In genomic region chrY:1009882-1010751, GRCm38 (mm10) we compare ENCODE assay signal across 8 mouse cellular contexts. TPM values are rescaled to one million over a fixed set of nuclear protein-coding genes. Genes with fewer than 3 reads are reported as not detected.
DNase-seq lines count a peak whose midpoint lies in the region; ATAC-seq and TF ChIP-seq lines count a peak whose summit lies in the region.

Eif2s3y (plus strand) TSS chrY:1010543.

- H3K9ac ChIP-seq in intestine, postnatal 0 days (ENCODE audit: low read depth, low read length) = 0 out of 2 replicates have a peak within 1 kb of the TSS, but pooled peaks have one; percentile 31
- no peak within 1 kb of the TSS for H3K9ac ChIP-seq in lung, embryonic 15.5 days
- H3K9ac ChIP-seq in neural tube, embryonic 15.5 days (replicated peaks) = no peak within 1 kb of the TSS

- ATAC-seq in intestine, postnatal 0 days = peak; percentile 88; the same call in 1 of the 2 replicates
- ATAC-seq in lung, embryonic 15.5 days (ENCODE audit: borderline replicate concordance, extremely low read depth, low FRiP score, low TSS enrichment) = peak; percentile 84; the same call in 1 of the 2 replicates
- peak; percentile 97 for ATAC-seq in neural tube, embryonic 15.5 days (ENCODE audit: low FRiP score)

- no peak within 1 kb of the TSS for H3K27ac ChIP-seq in intestine, postnatal 0 days (ENCODE audit: low read depth, low read length)
- H3K27ac ChIP-seq in lung, embryonic 15.5 days = no peak within 1 kb of the TSS
- H3K27ac ChIP-seq in neural tube, embryonic 15.5 days (replicated peaks) = no peak within 1 kb of the TSS

- WGBS in intestine, postnatal 0 days = 24% methylated on average over 19 of the region's 31 CpGs
- 13% methylated on average over 17 of the region's 31 CpGs for whole genome bisulfite sequencing in lung, embryonic 15.5 days
- WGBS in neural tube, embryonic 15.5 days = 42% methylated on average over 28 of the region's 31 CpGs

- peak within 1 kb of the TSS; percentile 30 for H3K4me2 ChIP-seq in intestine, postnatal 0 days (replicated peaks; ENCODE audit: low read depth)
- peak within 1 kb of the TSS; percentile 20; the same call in 1 of the 2 replicates for H3K4me2 ChIP-seq in lung, embryonic 15.5 days
- peak within 1 kb of the TSS; percentile 34 for H3K4me2 ChIP-seq in neural tube, embryonic 15.5 days

- no peaks in the 10 kb centered on the region for H3K36me3 ChIP-seq in intestine, postnatal 0 days (ENCODE audit: control insufficient read depth, insufficient read depth)
- no peaks in the 10 kb centered on the region for H3K36me3 ChIP-seq in lung, embryonic 15.5 days
- H3K36me3 ChIP-seq in neural tube, embryonic 15.5 days = no peaks in the 10 kb centered on the region

- no peak for DNase-seq in urinary bladder, adult 2 months (ENCODE audit: low spot score)
- DNase-seq in urinary bladder, postnatal 25 days (ENCODE audit: low spot score) = no peak
- DNase-seq in embryo, embryonic 11.5 days (ENCODE audit: low read depth, low spot score) = peak; percentile 38
- no peak for DNase-seq in gonadal fat pad, adult 2 months (ENCODE audit: low read depth)
- peak; percentile 76 for DNase-seq in urinary bladder, postnatal 14 days (ENCODE audit: low spot score)

- H3K4me3 ChIP-seq in intestine, postnatal 0 days (ENCODE audit: low read depth, low read length) = peak within 1 kb of the TSS; percentile 40
- peak within 1 kb of the TSS; percentile 41 for H3K4me3 ChIP-seq in lung, embryonic 15.5 days
- peak within 1 kb of the TSS; percentile 40 for H3K4me3 ChIP-seq in neural tube, embryonic 15.5 days (replicated peaks)

- H3K4me1 ChIP-seq in intestine, postnatal 0 days (replicated peaks; ENCODE audit: control insufficient read depth, insufficient read depth, low read length) = no peaks in the 10 kb centered on the region
- no peaks in the 10 kb centered on the region for H3K4me1 ChIP-seq in lung, embryonic 15.5 days
- H3K4me1 ChIP-seq in neural tube, embryonic 15.5 days = no peaks in the 10 kb centered on the region

- no peak for TF ChIP-seq CTCF in intestine, postnatal 0 days (IDR thresholded peaks at IDR 0.05; ENCODE audit: low read depth)

- H3K9me3 ChIP-seq in intestine, postnatal 0 days (ENCODE audit: control insufficient read depth) = no peaks in the 10 kb centered on the region
- H3K9me3 ChIP-seq in lung, embryonic 15.5 days = no peaks in the 10 kb centered on the region
- no peaks in the 10 kb centered on the region for H3K9me3 ChIP-seq in neural tube, embryonic 15.5 days (replicated peaks)

- no peaks in the 10 kb centered on the region for H3K27me3 ChIP-seq in intestine, postnatal 0 days (replicated peaks; ENCODE audit: control insufficient read depth, insufficient read depth, low read length)
- no peaks in the 10 kb centered on the region for H3K27me3 ChIP-seq in lung, embryonic 15.5 days
- no peaks in the 10 kb centered on the region for H3K27me3 ChIP-seq in neural tube, embryonic 15.5 days (replicated peaks)

RNA-seq across cellular contexts. Expression of gene Eif2s3y, which starts in this region (rescaled TPM):
- 29.0 and 41.1 TPM in 2 replicates for polyA plus RNA-seq in urinary bladder, adult 2 months (2012; rRNA removed)
- 12.8 and 22.0 TPM in 2 replicates for polyA plus RNA-seq in gonadal fat pad, adult 2 months (2012; rRNA removed)
- not detected in 2 replicates for polyA plus RNA-seq in intestine, postnatal 0 days (2015; fragmentation: Nextera tagmentation; extraction: Ambion mirVana)
- polyA plus RNA-seq in lung, embryonic 15.5 days (2015; fragmentation: Nextera tagmentation; extraction: Ambion mirVana) = 24.3 and 28.0 TPM in 2 replicates
- polyA plus RNA-seq in neural tube, embryonic 15.5 days (2015; fragmentation: Nextera tagmentation; extraction: Ambion mirVana) = 34.0 and 52.6 TPM in 2 replicates

Comparison
In these comparisons a context has a peak if more than half of its experiments do, and no peak if none do; other contexts are left out.
1. DNase-seq: peak in embryo, embryonic 11.5 days (single experiment) and urinary bladder, postnatal 14 days (single experiment); none in urinary bladder, adult 2 months (single experiment), urinary bladder, postnatal 25 days (single experiment) and gonadal fat pad, adult 2 months (single experiment).
2. Peak in every context shown above with its lines, with median percentiles within 50 percentile points of each other: ATAC-seq, H3K4me2 ChIP-seq and H3K4me3 ChIP-seq.